Mouse (Mus musculus): ENCODE data around the gene Plcb2. TPM values are rescaled to one million over a fixed set of nuclear protein-coding genes. Genes with fewer than 3 reads are reported as not detected.
A peak's percentile ranks its signal among the peaks of the same experiment; 100 is the strongest.

Plcb2 gene
- polyA plus RNA-seq, 1 experiment from 2014 or later: 1.5 TPM

DNA sequence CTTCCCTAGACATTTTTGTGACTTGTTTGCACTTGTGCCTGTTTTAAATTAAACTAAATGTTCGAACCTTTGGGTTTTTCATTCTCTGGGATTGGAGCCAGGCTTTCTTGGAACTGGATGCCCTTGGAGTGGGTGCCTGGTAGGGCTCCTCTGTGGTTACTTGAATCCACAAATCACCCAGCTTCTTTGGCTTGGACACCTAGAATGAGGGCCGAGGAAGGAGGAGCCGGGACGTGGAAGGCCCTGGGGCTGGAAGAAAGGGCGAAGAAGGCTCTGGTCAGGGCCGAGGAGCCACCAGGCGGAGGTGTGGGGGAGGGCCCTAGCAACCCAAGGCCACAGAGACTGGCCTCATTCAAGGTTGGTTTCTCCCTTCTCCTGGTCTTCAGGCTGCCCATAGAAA is 30.3 kb downstream of the Plcb2 start:
- ATAC-seq (ENCODE audit: insufficient read depth) (no peak), DNase-seq (no peak)
- H3K27me3 ChIP-seq (ENCODE audit: insufficient read depth, low read length): peaks cover 53% of the 10 kb centered on the region
- no peaks in the 10 kb centered on the region for H3K9me3 ChIP-seq (ENCODE audit: low read depth, low read length)
- 37% methylated on average over 7 of the region's 7 CpGs for WGBS
- no peak overlapping the region for H3K27ac ChIP-seq (ENCODE audit: low read depth)
- no peak for TF ChIP-seq CTCF (IDR thresholded peaks at IDR 0.05; ENCODE audit: low read depth)
- no peak overlapping the region for H3K4me2 ChIP-seq
- no peak overlapping the region for H3K9ac ChIP-seq
- H3K4me3 ChIP-seq (ENCODE audit: low read depth, low read length): no peak overlapping the region
- peaks cover 6% of the 10 kb centered on the region; the same call in 1 of the 2 replicates for H3K4me1 ChIP-seq (ENCODE audit: insufficient read depth)
- H3K36me3 ChIP-seq (ENCODE audit: insufficient read depth): no peaks in the 10 kb centered on the region

DNA sequence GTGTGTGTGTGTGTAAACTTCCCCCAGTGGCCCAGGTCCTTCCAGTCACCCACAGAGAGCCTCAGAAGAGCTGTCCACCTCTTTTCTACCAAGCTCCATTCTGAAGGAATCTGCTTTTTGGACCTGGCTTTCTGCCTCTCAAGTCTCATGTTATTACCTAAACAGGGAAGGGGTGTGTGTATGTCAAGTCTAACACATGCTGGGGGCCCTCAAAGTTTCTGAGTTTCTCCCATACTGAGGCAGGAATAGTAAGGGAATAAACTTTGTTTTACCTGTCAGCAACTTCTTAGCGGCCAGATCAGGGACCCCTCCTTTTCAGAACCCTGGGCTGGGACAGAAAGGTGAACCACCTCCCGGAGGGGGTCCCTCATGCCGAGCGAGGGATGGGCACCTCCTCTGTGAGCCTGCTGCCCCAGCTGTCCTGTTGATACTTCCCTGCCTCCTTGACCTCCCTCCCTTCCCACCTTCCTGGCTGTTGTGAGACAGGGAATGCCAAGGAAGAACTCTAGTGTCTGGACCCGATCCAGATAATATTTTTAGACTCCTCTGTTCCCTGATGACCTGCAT is 30.8 kb downstream of the Plcb2 start:
- TF ChIP-seq CTCF (IDR thresholded peaks at IDR 0.05; ENCODE audit: low read depth): no peak
- DNase-seq (no peak), ATAC-seq (ENCODE audit: insufficient read depth) (no peak)
- H3K27ac ChIP-seq (ENCODE audit: low read depth): no peak overlapping the region
- no peak overlapping the region for H3K9ac ChIP-seq
- no peaks in the 10 kb centered on the region for H3K36me3 ChIP-seq (ENCODE audit: insufficient read depth)
- H3K27me3 ChIP-seq (ENCODE audit: insufficient read depth, low read length): peaks cover 47% of the 10 kb centered on the region
- H3K4me2 ChIP-seq: no peak overlapping the region
- 32% methylated on average over 5 of the region's 5 CpGs for WGBS
- H3K9me3 ChIP-seq (ENCODE audit: low read depth, low read length): no peaks in the 10 kb centered on the region
- H3K4me3 ChIP-seq (ENCODE audit: low read depth, low read length): no peak overlapping the region
- H3K4me1 ChIP-seq (ENCODE audit: insufficient read depth): peaks cover 6% of the 10 kb centered on the region; the same call in 1 of the 2 replicates

DNA sequence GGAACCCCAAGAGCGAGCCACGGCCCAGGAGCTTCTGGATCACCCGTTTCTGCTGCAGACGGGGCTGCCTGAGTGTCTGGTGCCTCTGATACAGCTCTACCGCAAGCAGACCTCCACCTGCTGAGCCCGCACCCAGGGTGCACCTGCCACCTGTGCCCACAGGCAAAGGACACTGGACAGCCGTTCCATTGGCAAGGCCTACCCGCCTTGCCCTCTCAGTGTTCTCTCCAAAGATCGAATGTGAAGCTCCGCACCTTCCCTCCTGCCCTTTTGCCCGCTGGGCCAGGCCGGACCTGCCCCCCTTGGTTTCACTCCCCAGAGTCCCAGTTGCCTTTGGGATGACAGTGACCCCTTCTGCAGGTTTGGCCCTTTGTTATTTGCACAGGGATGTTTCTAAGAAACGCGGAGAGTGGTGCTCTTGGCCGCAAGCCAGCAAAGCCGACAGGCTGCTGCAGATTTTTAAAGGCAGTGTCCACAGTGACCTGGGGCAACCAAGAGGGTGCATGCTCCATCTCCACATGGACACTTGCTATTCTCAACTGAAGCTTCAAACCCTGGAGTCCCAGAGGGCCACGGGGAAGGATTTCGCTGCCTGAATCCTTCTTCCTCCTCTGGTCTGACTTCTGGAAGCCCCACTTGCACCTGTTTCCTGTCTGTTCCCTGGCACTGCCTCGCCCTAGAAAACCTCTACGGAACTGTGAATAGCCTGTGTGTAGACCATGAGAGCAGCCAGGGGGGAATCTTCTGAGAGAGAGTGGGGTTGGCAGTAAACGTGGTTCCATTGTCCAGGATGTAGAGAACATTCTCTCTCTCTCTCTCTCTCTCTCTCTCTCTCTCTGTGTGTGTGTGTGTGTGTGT is 31.6 kb downstream of the Plcb2 start:
- Histone ChIP-seq H3K9me3 (ENCODE audit: low read depth, low read length) (no peaks in the 10 kb centered on the region), H3K4me3 (ENCODE audit: low read depth, low read length) (no peak overlapping the region), H3K27me3 (ENCODE audit: insufficient read depth, low read length) (peaks cover 40% of the 10 kb centered on the region), H3K4me1 (ENCODE audit: insufficient read depth) (peaks cover 6% of the 10 kb centered on the region; the same call in 1 of the 2 replicates), H3K36me3 (ENCODE audit: insufficient read depth) (no peaks in the 10 kb centered on the region), H3K4me2 (no peak overlapping the region), H3K27ac (ENCODE audit: low read depth) (no peak overlapping the region; the same call in 1 of the 2 replicates), H3K9ac (no peak overlapping the region)
- 36% methylated on average over 21 of the region's 21 CpGs for WGBS
- ATAC-seq (ENCODE audit: insufficient read depth) (no peak), DNase-seq (peak; percentile 52)
- TF ChIP-seq CTCF (IDR thresholded peaks at IDR 0.05; ENCODE audit: low read depth): no peak

DNA sequence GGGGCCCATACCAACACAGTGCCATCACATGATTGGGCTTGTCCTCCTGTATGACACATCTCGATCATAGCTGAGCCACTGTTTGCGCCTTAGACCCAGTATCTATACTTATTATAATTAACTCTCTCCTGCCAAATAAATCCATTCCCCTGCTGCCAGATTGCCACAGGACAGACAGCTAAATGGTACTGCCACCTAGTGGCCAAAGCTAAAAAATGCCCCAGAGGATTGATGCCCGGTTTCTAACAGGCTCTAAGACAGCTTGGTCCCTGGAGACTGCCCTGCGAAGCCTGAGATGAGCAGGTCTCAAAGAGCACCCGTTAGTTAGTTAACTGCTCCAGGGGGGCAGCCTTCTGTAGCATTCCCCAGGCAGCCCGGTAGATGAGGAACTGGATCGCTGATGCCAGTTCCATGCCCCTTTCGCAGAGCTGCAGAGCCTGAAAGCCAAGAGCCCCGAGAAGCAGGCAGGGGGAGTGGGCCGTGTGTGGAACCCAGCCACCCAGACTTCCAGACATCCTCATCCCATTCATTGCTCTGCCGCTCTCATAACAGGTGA is 32.5 kb downstream of the Plcb2 start:
- H3K4me1 ChIP-seq (ENCODE audit: insufficient read depth): peaks cover 6% of the 10 kb centered on the region; the same call in 1 of the 2 replicates
- no peak overlapping the region for H3K4me3 ChIP-seq (ENCODE audit: low read depth, low read length)
- peaks cover 31% of the 10 kb centered on the region for H3K27me3 ChIP-seq (ENCODE audit: insufficient read depth, low read length)
- H3K36me3 ChIP-seq (ENCODE audit: insufficient read depth): no peaks in the 10 kb centered on the region
- H3K4me2 ChIP-seq: no peak overlapping the region
- 27% methylated on average over 11 of the region's 11 CpGs for WGBS
- H3K9me3 ChIP-seq (ENCODE audit: low read depth, low read length): no peaks in the 10 kb centered on the region
- peak; percentile 83 for TF ChIP-seq CTCF (IDR thresholded peaks at IDR 0.05; ENCODE audit: low read depth)
- no peak overlapping the region for H3K9ac ChIP-seq
- H3K27ac ChIP-seq (ENCODE audit: low read depth): no peak overlapping the region
- ATAC-seq (ENCODE audit: insufficient read depth): no peak
- DNase-seq: peak; percentile 86

DNA sequence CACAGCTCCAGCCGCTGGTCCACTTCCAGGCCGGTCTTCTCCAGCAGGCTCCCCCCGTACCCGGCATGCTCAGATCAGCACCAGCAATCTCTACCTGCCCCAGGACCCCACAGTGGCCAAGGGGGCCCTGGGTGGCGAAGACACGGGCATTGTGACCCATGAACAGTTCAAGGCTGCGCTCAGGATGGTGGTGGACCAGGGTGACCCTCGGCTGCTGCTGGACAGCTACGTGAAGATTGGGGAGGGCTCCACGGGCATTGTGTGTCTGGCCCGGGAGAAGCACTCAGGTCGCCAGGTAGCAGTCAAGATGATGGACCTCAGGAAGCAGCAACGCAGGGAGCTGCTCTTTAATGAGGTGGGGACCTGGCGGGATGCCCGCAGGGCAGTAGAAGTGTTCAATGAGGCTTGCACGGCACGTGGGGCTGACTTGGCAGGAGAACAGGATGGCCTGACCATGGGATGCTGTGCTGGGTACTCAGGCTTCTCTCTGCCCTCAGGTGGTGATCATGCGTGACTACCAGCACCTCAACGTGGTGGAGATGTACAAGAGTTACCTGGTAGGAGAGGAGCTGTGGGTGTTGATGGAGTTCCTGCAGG is 34.8 kb downstream of the Plcb2 start:
- Histone ChIP-seq H3K27ac (ENCODE audit: low read depth) (no peak overlapping the region), H3K4me3 (ENCODE audit: low read depth, low read length) (no peak overlapping the region), H3K9ac (no peak overlapping the region), H3K4me2 (no peak overlapping the region), H3K4me1 (ENCODE audit: insufficient read depth) (peaks cover 6% of the 10 kb centered on the region; the same call in 1 of the 2 replicates), H3K36me3 (ENCODE audit: insufficient read depth) (no peaks in the 10 kb centered on the region), H3K27me3 (ENCODE audit: insufficient read depth, low read length) (peaks cover 16% of the 10 kb centered on the region), H3K9me3 (ENCODE audit: low read depth, low read length) (no peaks in the 10 kb centered on the region)
- ATAC-seq (ENCODE audit: insufficient read depth) (no peak), DNase-seq (no peak)
- no peak for TF ChIP-seq CTCF (IDR thresholded peaks at IDR 0.05; ENCODE audit: low read depth)
- WGBS: 79% methylated on average over 19 of the region's 19 CpGs

DNA sequence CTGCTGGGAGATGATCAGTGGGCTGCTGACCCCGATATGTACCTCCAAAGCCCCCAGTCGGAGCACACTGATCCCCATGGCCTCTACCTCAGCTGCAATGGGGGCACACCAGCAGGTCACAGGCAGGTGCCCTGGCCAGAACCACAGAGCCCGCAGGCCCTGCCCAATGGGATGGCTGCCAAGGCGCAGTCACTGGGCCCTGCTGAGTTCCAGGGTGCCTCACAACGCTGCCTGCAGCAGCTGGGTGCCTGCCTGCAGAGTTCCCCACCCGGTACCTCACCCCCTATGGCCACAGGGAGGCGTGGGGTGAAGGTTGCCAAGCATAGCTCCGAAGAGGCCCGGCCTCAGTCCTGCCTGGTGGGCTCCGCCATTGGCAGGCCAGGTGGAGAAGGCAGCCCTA is 38.4 kb downstream of the Plcb2 start:
- Histone ChIP-seq H3K4me3 (ENCODE audit: low read depth, low read length) (no peak overlapping the region), H3K27ac (ENCODE audit: low read depth) (no peak overlapping the region), H3K9me3 (ENCODE audit: low read depth, low read length) (no peaks in the 10 kb centered on the region), H3K36me3 (ENCODE audit: insufficient read depth) (no peaks in the 10 kb centered on the region), H3K4me2 (no peak overlapping the region), H3K4me1 (ENCODE audit: insufficient read depth) (no peaks in the 10 kb centered on the region), H3K27me3 (ENCODE audit: insufficient read depth, low read length) (no peaks in the 10 kb centered on the region), H3K9ac (no peak overlapping the region)
- WGBS: 71% methylated on average over 10 of the region's 10 CpGs
- TF ChIP-seq CTCF (IDR thresholded peaks at IDR 0.05; ENCODE audit: low read depth): no peak
- DNase-seq (no peak), ATAC-seq (ENCODE audit: insufficient read depth) (no peak)

DNA sequence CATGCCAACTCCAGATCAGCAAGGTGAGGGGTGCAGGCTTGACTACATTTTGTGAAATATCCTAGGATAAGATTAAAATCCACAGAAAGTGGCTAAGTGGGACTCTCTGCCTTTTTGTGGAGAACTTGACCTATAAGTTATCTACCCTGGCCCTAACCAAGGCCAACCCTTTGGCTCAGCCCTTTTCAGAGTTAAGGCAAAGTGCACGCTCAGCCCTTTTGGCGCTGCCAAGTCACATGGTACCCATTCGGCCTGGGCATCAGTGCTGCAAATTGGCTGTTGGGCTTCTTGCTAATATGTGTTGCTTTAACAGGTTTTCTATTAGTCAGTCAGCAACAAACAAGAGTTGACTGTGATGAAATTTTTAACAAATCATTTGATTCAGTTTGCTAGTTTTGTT is 40.4 kb downstream of the Plcb2 start:
- Histone ChIP-seq H3K4me3 (ENCODE audit: low read depth, low read length) (no peak overlapping the region), H3K27me3 (ENCODE audit: insufficient read depth, low read length) (no peaks in the 10 kb centered on the region), H3K4me1 (ENCODE audit: insufficient read depth) (no peaks in the 10 kb centered on the region), H3K9me3 (ENCODE audit: low read depth, low read length) (no peaks in the 10 kb centered on the region), H3K9ac (no peak overlapping the region), H3K27ac (ENCODE audit: low read depth) (no peak overlapping the region), H3K4me2 (no peak overlapping the region), H3K36me3 (ENCODE audit: insufficient read depth) (no peaks in the 10 kb centered on the region)
- WGBS: 90% methylated on average over 3 of the region's 3 CpGs
- no peak for ATAC-seq (ENCODE audit: insufficient read depth)
- DNase-seq: no peak
- TF ChIP-seq CTCF (IDR thresholded peaks at IDR 0.05; ENCODE audit: low read depth): no peak
